Mouse (Mus musculus) adipocyte (in vitro differentiated cells): ENCODE data around the gene St6galnac4.

ENCODE experiments used
- DNase-seq: peaks from one replicate; pipeline ENCODE4 v3.0.0-alpha.2; 2016; ENCODE audit warnings: low spot score

Gene St6galnac4

DNA sequence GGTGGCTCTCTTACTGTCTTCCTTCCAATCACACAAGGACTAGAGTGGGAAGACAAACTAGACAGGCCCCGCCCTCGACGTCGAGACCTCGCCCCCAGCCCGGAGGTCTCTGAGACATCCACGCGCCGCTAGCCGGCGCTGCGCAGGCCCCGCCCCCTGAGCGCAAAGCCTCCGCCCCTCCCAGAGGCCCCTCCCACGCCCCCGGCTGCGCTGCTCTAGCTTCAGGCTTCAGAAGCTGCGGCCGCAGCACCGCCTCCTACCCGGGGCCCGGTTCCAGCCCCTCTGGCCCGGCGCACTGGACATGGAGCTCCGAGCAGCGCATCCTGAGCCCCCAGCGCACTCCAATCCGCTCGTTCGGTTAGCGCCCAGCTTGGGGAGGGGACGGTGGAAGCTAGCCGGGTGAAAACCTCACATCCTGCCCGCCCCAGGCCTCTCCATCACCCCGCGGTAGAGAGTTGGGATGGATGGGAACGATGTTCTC, at the start of gene St6galnac4:
Gene St6galnac4 (plus strand): TSS at position 225 of the 481 bp plus-strand sequence.
- DNase-seq: peak; percentile 87

DNA sequence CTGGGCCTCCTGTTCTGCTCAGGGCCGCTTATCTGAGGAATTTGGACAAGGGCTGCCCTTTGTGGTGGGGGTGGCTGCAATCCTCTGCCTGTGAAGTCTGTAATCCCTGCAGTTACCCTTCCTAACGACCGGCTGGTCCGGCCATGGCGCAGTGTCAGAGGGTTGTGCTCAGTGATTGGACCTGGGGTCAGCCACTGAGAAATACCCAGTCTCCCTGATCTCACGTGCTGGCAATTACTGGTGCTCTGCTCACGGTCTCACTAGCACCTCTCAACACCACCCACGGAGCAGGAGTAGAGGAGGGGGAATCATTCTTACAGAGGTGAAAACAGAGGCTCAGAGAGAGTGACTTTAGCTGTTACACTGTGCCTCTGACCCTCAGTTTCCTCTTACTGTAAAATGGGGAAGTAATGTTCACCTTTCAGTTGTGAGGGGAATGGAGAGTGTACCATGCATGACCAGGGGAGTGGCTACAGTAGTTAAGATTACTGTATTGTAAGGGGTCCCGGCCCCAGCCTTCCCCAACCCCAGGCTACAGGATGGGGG, 49.5 kb upstream of the St6galnac4 start:
- no peak for DNase-seq

DNA sequence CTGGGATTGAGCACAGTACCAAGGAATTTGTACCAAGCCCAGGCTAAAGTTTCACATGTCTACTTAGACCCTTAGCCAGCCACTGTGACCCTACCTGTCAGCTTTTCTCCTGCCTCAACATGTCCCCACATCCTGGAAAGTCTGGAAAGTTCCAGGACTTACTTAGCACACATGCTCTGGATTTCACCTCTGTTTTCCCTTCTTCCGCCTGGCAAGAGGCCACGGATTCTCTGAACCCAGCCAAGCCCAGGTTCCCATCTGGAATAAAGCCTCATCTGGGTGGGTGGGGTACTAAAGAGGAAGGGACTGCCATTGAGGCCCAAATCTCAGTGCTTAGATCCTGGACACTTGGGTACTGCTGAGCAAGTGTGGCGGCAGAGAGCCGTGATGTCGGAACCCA, 49.0 kb upstream of the St6galnac4 start:
- no peak for DNase-seq

DNA sequence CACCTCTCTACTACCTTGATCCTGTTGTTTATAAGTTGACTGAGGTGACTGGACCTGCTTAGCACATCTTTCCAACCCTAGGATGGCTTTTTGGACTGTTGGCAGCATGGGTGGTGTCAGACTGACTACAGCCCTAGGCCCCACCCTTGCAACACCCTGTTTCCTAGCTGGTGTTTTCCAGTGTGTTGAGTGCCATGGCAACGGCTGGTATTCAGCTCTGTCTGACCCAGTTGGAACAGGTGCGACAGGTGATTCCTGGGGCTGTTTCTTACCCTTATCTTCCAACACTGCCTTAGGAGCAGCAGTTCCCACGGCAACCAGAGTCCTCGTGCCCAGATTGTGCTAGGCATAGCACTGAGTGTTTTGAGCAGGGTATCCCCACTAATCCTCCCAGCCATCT, 48.4 kb upstream of the St6galnac4 start:
- no peak for DNase-seq

DNA sequence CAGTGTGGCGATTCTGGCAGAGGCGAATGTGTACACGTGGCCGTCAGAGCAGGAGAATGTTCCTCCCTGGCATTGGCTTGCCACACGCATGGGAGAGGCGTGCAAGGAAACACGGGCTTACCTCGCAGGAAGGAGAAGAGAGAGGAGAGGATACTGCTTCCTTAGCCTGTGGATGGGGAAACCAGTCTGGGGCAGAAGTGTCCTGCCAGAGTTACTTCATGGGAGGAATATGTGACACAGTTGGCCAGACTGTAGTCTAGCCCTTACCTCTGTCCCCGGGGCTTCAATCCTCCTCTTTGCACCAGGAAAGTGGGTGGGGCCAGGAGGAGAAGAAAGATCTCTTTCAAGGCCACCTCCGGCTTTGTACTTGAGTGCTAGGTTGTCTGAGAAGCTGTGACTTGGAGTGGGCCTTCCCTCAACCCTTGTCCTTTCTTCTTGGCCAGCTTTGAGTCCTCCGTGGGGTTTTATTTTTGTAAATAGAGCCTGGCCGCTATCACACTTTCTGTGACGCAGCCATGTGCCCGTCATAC, 47.4 kb upstream of the St6galnac4 start:
- DNase-seq: peak; percentile 35

DNA sequence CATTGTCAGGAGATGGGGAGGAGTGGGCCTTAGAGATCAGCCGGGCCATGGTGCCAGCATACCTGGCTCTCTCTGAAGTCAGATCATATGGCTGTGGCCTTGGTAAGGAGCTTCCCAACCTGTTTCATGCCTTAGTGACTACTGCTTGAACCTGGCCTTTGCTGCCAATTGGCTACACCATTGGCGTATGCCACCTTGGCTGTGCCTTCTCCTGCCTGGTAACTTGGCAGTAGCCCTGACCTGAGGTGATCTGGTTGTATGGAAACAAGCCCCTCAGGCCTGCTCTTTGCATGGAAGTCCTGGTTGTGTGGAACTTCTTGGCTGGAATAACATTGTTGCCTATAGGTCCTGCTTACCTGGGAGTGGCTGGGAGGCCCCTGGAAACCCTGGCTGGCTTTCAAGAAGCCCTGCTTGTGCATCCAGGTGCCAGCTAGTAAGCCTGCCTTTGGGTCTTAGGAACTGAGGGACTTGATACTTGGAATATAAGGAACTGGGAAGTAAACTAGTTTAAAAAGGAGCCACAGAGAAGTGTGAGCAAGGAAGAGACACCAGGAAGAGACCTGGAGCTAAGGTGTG, 45.5 kb upstream of the St6galnac4 start:
- DNase-seq: no peak

DNA sequence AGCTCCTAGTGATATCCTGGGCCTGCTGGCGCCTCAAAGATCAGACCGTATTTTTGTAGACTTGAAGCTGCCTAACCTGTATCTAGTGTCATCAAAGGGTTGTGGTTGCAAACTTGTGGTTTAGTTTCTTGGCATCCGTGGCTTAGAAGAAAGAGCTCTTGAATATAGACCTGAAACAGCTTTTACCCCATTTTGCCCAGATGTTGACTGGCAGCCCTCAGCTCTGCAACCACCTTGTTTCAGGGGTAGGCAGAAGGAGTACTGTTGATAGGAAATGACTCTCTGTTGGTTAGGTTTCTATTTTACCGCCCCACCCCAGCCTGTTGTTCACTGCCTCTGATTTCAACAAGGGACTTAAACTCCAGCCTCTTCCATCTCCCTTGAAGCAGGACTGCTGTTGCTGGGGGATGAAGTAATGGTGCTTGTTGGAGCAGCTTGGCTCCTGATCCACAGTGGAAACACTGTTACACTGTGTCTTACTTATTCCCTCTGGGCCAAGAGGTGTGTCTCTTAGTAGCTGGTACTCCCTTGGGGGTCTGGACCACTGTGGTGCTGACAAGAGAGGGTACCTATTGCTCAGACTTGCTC, 44.8 kb upstream of the St6galnac4 start:
- no peak for DNase-seq

DNA sequence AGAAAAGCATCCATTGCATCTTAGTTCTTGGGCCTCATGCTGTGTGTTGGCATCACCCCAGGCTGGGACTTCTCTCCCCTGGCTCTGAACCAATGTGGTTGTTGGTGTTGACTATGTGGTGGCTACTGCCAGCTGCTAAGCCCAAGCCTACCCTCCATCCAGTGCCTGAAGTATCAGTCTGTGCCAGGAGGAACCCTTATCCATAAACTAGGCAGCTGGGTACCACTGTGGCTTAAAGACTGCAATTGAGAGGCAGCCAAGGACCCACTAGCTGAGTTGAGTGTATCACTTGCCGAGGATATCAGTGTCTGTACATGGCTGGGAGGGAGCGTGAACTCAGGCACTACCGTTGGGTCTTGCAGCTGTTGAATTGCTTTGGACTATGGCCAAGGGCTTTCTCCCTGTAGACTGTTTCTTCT, 43.9 kb upstream of the St6galnac4 start:
- peak; percentile 65 for DNase-seq

DNA sequence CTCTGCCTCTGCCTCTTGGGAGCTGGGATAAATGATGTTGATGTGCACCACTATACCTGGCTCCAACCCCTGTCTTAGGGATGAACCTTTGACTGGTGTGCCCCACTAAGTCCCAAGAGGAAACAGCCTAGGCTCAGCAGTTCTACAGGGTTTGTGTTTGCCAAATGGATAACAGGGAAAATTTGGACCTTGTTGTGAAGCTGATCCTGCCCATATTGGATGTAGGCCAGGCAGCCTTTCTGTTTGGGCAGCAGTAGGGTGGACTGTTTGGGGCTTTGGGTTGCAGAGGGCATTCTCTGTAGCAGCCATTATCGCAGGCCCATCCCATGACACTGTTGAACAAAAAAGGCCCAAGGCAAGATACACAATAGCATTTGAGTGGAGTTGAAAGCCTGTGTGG, 39.9 kb upstream of the St6galnac4 start:
- DNase-seq: peak; percentile 58

DNA sequence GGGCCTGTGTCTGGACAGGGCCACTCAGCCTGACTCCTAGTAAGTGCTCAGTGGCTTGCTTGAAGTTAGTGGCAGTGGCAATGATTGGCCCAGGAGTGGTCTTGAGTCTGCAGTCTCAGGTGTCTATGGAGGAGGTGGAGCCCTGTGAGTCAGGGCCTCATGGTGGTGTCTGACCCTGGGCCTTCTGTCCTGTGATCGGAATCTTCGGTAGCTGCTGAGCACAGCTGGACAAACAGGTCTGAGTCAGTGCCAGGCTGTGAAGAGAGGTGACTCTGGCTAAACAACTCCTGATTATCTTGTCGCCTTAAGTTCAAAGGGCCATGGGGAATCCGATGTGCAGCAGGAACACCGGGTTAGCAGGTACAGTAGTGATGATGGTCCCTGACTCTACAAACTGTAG, 39.5 kb upstream of the St6galnac4 start:
- no peak for DNase-seq

DNA sequence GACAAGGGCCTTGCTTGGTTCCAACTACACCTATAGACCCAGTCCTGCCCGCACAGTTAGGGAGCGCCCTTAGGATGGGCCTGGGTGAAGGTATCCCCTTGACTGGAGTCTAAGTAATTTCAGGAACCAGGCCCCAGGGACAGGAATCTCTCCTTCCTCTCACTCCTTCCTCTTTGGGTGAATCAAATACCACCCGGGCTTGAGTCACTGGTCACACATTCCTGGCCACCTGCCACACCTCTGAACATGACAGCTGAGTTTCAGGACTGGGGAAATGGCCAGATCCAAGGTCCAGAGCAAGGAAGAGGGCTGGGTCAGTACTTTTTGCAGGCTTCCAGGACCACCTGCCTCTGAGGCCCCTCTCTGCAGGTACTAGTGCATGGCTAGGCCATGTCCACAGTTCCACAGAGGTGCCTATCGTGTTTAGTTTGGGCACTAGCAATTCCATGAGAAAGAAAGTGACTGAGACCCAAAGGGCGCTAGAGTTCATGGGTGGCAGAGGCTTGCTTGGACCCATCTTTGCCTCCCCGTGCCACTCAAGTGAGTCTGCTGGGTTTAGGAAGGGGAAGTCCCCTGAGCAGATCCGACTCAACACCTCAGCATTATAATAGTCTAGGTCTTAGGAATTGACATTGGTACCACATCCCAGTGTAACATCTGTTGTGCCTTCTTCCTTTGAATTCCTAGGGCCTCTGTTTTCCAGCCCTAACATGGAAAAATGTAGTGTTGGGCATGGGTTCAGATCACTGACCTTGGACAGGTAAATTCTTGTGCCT, 38.7 kb upstream of the St6galnac4 start:
- peak; percentile 56 for DNase-seq

DNA sequence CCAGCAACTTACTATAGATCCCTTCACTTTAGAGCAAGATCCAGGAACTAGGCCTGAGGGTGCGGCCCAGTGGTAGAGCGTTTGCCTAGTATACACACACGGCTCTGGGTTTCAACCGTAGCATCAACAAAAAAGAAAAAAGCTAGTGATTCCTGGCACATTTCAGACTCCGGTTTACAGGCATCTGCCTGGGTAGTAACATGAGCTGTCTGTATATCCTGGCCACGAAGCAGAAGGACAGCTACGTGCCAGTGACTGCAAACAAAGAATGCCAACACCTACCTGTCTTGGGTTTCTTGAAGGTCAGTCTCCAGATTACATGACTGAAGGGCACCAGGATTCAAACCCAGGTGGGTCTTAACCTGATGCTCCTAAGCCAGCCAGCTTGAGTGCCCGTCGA, 37.7 kb upstream of the St6galnac4 start:
- no peak for DNase-seq

DNA sequence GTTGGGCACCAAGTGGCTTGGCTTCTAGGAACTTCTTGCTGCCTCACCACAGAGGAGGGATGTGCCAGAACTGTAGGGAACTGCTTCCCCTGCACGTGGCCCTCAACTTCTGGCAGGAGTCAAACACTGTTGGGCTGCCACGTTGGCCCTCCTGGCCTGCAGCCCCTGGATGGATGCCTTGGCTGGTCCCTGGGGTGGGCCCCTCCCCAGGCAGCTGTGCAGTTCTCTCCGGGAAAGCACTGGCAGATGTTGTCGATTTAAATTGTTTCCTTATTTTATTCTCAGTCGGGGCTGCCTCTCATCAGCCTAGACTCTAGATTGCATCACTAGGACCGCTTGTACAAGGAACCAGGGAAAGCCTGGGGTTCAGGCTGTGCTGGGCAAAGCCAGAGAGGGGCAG, 37.1 kb upstream of the St6galnac4 start:
- peak; percentile 94 for DNase-seq

DNA sequence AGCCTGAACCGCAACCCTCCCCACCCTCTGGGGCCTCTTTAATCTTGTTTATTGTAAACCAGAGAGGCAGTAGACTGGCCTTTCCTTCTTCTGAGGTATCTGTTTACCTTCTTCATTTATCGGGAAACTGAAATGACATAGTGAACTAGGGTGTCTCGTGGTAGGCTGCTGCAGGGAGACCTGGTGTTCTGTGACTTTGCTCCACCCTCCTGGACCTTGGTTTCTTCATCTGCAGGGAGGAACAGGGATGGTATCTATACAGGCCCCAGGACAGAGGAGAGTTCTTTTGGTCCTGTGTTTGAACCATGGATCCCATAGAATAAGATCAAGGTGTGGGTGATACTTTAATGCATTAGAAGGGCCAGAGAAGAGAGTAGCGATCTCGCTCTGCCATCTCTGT, 35.7 kb upstream of the St6galnac4 start:
- no peak for DNase-seq

DNA sequence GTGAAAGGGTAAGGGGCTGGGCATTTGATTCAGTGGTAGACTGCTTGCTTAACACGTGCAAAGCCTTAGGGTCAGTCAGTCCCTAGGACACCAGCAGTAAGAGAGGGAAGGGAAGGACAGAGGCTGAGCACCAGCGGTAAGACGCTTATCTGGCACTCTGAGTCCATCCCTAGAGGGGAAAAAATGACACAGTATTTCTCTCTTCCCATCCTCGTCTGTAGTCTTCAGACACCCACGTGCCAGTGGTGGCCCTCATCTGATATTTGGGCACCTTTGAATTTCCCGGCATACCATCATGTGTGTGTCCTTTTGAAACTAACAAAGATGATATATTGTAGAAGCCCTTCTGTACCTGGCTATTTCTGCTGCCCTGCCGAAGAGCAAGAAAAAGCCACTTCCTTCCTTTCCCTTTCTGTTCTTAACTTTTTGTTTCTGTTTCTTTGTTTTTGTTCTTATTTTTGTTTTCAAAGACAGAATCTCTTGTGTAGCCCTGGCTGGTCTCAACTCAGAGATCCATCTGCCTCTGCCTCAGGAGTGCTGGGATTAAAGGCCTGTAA, 33.2 kb upstream of the St6galnac4 start:
- DNase-seq: no peak

DNA sequence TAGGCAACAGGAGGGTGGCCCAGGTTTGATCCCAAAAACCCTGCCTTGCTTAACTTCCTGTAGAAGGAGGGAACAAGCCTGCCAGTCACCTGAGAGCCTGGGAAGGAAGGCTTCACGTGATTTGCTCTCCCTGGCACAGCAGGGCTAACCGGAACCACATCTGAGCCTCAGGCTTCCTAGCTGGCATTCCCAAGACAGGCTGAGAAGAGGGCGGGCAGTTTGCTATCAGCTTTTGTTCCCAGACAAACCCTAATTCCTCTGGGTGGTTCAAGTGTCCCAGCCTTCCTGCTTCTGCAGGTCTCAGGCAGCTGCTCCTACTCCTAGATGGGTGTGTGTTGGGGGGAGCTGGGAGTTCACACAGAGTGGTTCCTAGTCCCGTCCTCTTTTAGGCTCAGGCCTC, 31.4 kb upstream of the St6galnac4 start:
- peak; percentile 34 for DNase-seq

DNA sequence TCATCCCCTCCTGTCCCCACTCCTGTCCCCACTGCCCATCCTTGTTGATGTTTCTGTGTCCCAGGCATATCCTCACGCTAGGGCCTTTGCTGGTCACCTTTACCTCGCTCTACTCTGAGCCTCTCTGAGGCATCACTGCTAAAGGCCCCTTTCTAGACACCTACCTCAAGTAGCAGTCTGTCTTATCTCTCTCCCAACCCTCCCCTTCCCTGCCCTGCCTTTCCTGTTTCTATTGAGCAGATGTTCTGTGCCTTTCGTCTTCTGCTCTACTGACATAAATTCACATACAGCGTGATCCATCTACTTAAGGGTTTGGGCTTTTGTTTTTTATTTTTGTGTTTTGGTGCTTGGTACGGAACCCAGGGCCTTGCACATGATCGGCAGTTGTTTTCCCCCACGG, 30.9 kb upstream of the St6galnac4 start:
- DNase-seq: no peak

DNA sequence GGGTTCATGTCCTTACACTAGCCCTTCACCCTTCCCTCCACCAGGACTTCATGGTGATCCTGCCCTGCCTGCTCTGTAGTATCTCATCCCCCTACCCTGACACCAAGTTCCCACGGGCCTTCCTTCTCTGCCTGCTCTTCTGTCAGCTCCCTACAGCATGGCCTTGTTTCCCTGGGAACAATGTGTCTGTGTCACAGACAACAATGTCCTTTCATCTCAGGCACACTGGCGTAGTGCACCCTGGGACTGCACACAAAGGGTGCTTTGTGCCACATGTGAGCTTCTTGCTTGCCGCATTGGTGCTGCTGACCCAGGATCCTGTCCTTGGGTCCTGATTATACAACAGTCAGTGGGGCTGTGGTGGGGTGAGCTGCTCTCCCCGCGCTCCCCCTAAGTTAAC, 27.3 kb upstream of the St6galnac4 start:
- no peak for DNase-seq

DNA sequence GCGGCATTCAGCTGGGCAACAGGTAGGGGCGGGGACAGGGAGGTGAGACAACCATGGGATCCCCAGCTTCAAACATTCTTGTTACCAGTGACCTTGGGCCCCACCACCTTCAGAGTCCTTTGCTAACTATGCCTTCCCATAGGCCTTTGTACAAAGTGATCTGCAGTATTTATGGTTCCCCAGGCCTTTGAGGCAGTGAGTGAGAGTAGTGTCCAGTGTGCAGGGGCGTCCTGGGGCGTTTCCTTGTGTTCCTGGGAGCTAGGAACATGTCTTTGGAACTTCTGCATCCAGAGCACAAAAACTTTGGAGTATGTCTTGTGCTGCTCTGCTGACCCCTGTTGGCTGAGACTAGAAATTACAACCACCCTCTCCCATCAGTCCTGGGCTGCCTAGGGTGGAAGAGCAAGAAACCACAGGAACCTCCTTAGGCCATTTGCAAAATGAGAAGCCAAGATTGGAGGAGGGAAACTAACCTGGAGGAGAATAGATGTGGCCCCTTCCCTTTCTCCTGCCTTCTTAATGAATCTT, 20.3 kb upstream of the St6galnac4 start:
- DNase-seq: peak; percentile 88

DNA sequence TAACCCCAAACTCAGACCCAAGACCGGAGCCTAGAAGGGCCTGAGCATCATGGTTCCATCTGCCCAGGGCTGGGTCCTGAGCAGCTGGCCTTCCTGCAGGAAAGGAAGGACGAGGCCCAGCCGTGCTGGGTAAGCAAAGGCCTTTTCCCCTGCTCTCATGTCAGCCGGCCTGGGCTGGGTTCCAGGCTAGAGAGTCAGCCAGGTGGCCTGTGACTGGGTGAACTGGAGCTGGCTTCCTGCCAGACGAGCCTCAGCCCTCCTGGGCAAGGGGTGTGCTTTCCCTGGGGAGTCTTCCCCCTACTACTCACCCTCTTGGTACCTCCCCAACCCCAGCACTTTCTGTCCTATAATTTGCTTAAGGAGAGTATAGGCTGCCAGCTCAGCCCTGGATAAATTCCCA, 18.7 kb upstream of the St6galnac4 start:
- DNase-seq: peak; percentile 68

DNA sequence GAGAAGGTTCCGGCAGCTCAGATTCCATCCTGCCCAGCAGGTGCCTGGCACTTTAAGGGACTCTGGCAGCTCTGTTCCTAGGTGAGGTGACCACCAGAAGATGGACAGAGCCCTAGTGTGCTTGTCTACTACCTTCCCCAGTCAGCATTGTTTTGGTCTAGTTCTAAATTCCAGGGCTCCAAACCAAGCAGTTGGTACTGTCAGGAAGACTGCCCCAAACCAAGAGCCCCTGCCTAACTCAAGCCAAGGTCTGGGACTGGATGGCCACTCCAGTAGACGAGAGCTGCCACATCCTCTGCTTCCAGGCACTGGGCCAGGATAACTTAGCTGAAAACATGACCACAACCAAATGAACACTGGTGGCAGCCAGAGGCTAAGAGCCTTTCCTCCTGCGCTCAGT, 18.0 kb upstream of the St6galnac4 start:
- DNase-seq: peak; percentile 48
